Mouse (Mus musculus): ENCODE measurements around the gene Ccdc159. TPM values are rescaled to one million over a fixed set of nuclear protein-coding genes. Genes with fewer than 3 reads are reported as not detected.

Gene Ccdc159
- polyA plus RNA-seq (2015; fragmentation: Nextera tagmentation; extraction: Ambion mirVana): 5.5 and 5.9 TPM in 2 replicates

DNA sequence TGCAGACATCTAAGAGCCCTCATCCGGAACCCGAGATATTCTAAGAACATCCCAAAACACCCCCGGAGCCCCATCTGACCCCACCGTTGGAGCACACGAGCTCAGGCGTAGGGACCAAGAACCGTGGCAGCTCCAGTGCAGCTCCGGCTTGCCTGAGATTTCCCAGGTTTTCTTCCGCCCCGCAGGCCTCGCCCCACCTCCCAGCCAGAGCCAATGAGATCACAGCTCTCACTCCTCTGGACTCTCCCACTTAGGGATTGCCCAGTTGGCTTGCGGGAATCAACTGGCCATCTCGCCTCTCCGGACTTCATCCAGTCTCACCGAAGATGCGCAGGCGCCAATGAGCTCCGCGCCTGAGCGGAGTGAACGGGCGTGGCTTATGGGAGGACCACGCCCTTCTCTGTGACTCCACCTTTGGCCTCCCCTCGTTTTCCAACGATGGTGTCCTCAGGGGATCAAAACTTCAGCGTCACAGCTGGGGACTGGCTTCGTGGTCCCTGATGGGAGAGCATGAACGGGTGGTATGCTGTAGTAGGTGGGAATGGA lies at the start of gene Ccdc159, which contains the start of gene Tmem205:
Gene Ccdc159, plus strand, starts transcription at position 264 of the 546 bp plus-strand sequence.
Gene Tmem205, minus strand, starts transcription at position 349 of the 546 bp plus-strand sequence.
- peak within 1 kb of the TSS; percentile 73 for H3K4me2 ChIP-seq
- ATAC-seq (replicated peaks; ENCODE audit: low FRiP score): peak; percentile 97
- peaks cover 29% of the 10 kb centered on the region for H3K4me1 ChIP-seq
- H3K9me3 ChIP-seq (replicated peaks): no peaks in the 10 kb centered on the region
- H3K9ac ChIP-seq: peak within 1 kb of the TSS; percentile 65
- under 1% methylated on average over 28 of the region's 28 CpGs for WGBS
- peaks cover 19% of the 10 kb centered on the region for H3K36me3 ChIP-seq
- no peaks in the 10 kb centered on the region for H3K27me3 ChIP-seq
- peak within 1 kb of the TSS; percentile 79 for H3K27ac ChIP-seq
- peak within 1 kb of the TSS; percentile 62 for H3K4me3 ChIP-seq (replicated peaks)

GRCm38 (mm10) chr9:21889229-21889628 lies 38.0 kb upstream of the Ccdc159 start:
- H3K4me3 ChIP-seq (replicated peaks): no peak overlapping the region
- no peak overlapping the region for H3K4me2 ChIP-seq
- WGBS: 62% methylated on average over 3 of the region's 3 CpGs
- no peaks in the 10 kb centered on the region for H3K4me1 ChIP-seq
- no peaks in the 10 kb centered on the region for H3K36me3 ChIP-seq
- no peak overlapping the region for H3K27ac ChIP-seq
- no peak overlapping the region for H3K9ac ChIP-seq
- no peaks in the 10 kb centered on the region for H3K9me3 ChIP-seq (replicated peaks)
- ATAC-seq (replicated peaks; ENCODE audit: low FRiP score): no peak
- no peaks in the 10 kb centered on the region for H3K27me3 ChIP-seq

GRCm38 (mm10) chr9:21901223-21901820 lies 25.9 kb upstream of the Ccdc159 start:
- H3K4me1 ChIP-seq: peaks cover 4% of the 10 kb centered on the region; the same call in 1 of the 2 replicates
- H3K9ac ChIP-seq: no peak overlapping the region
- peaks cover 16% of the 10 kb centered on the region for H3K27me3 ChIP-seq
- peak overlapping the region; percentile 61 for H3K4me2 ChIP-seq
- no peaks in the 10 kb centered on the region for H3K36me3 ChIP-seq
- H3K27ac ChIP-seq: no peak overlapping the region
- 13% methylated on average over 10 of the region's 10 CpGs for WGBS
- H3K4me3 ChIP-seq (replicated peaks): peak overlapping the region; percentile 44
- no peaks in the 10 kb centered on the region for H3K9me3 ChIP-seq (replicated peaks)
- peak; percentile 77 for ATAC-seq (replicated peaks; ENCODE audit: low FRiP score)

DNA sequence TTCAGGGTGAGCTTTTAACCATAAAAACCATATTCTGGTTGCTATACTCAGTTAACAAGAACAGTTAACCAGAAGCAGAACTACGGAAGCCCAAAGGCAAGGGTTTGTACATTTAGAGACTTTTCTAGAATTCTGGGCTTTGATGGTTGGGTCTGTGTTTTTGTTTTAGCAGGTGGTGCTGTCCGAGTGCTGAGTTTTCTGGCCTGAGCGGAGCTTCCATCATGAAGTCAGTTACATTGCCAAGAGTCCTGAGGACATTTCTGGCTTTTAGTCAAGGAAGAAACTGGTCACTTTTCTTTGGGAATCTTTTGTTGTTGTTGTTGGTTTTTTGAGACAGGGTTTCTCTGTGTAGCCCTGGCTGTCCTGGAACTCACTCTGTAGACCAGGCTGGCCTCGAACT lies 23.2 kb upstream of the Ccdc159 start:
- Histone ChIP-seq H3K9me3 (replicated peaks) (no peaks in the 10 kb centered on the region), H3K4me2 (no peak overlapping the region), H3K4me1 (peaks cover 4% of the 10 kb centered on the region; the same call in 1 of the 2 replicates), H3K4me3 (replicated peaks) (no peak overlapping the region), H3K27ac (no peak overlapping the region), H3K27me3 (peaks cover 10% of the 10 kb centered on the region), H3K36me3 (no peaks in the 10 kb centered on the region), H3K9ac (no peak overlapping the region)
- no peak for ATAC-seq (replicated peaks; ENCODE audit: low FRiP score)
- 85% methylated on average over 4 of the region's 4 CpGs for WGBS

DNA sequence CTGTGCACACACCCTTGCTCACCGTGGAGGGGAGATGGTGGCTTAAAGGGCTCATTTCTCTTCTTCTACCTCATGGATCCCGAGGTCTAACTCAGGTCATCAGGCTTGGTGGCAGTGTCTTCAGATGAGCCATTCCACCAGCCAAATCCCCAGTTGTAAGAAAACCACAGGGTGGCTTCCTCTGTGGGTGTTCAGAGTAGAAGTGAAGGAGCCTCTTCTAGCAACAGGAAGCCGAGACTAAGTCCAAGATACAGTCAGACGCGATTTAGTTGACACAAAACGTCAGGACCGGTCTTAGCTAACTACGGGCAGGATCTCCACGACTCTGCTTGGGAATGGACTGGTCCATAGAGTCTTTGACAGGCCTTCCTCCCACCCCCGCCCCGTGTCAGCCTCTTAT lies 19.1 kb upstream of the Ccdc159 start:
- ATAC-seq (replicated peaks; ENCODE audit: low FRiP score): no peak
- Histone ChIP-seq H3K4me2 (no peak overlapping the region), H3K4me3 (replicated peaks) (no peak overlapping the region), H3K9me3 (replicated peaks) (no peaks in the 10 kb centered on the region), H3K27ac (no peak overlapping the region), H3K36me3 (no peaks in the 10 kb centered on the region), H3K4me1 (no peaks in the 10 kb centered on the region), H3K9ac (no peak overlapping the region), H3K27me3 (0 out of 2 replicates have a peak, but pooled peaks cover 3% of the 10 kb centered on the region)
- 80% methylated on average over 11 of the region's 11 CpGs for WGBS

DNA sequence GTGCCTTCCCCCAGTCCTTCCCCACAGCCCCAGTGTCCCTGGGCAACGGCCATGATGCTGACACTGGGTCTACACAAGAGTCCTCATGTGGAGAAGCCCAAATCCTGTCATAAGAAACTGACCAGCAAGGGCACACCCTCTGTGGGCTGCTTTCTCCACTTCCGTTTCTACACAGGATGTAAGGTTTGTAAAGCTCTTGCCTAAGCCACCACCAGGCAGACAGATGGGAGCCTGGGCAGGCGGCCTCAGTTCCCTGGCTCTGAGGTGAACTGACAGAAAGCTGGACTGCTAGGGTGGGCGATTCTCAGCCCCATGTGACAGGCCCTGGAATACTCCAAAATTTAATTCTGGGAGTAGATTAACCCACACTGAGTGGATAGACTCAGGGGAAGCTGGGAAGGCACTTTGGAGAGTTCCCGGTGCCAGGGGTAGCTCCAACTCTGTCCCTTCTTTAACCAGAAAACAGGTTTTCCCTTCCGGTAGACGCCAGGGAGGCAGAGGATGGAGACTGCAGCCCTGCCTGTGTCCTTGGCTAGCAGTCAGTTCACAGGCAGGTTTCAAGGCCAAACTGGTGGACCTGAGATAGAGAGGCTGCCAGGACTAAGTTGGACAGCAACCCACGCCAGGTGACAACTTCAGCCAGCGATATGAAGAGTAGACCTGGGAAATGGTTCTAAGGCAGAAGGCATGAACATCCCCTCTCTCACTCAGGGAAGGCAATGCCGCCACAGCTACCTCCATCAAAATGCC lies 17.6 kb upstream of the Ccdc159 start:
- no peak overlapping the region for H3K27ac ChIP-seq
- H3K4me2 ChIP-seq: no peak overlapping the region
- H3K9ac ChIP-seq: no peak overlapping the region
- no peaks in the 10 kb centered on the region for H3K9me3 ChIP-seq (replicated peaks)
- no peak overlapping the region for H3K4me3 ChIP-seq (replicated peaks)
- H3K4me1 ChIP-seq: no peaks in the 10 kb centered on the region
- H3K36me3 ChIP-seq: no peaks in the 10 kb centered on the region
- no peaks in the 10 kb centered on the region for H3K27me3 ChIP-seq
- no peak for ATAC-seq (replicated peaks; ENCODE audit: low FRiP score)
- WGBS: 76% methylated on average over 10 of the region's 10 CpGs

DNA sequence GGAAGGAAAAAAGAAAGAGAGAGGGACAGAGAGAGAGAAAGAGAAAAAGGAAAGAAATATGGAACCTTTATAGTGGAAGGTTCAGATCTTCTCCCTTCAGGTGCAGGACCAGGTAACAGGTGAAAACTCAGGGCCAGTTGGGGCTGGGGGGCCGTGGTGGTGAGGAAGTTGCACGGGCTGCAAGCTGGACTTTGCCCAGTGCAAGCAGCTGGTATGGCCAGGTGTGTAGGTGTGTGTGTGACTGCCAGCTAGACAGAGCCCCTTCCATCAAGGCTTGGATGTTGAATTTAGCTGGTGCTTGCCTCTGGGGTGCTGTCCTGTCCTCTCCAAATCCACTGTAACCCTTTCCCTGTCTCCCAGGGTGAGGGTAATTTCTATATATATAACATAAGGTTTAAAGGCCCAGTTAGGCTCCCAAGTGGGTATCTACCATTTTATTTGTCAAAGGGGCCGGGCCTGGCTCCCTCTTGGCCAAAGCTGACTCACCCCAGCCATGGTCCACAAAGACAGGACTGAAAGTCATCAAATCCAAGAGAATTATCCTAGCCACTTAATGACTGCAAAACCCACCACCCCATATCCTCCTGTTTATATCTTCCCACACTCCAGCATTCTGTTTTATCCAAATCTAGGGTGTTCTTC lies 10.3 kb upstream of the Ccdc159 start:
- Histone ChIP-seq H3K4me1 (peaks cover 16% of the 10 kb centered on the region), H3K4me3 (replicated peaks) (peak overlapping the region; percentile 66), H3K4me2 (peak overlapping the region; percentile 92), H3K9me3 (replicated peaks) (no peaks in the 10 kb centered on the region), H3K36me3 (no peaks in the 10 kb centered on the region), H3K27ac (no peak overlapping the region), H3K9ac (peak overlapping the region; percentile 48), H3K27me3 (peaks cover 21% of the 10 kb centered on the region; the same call in 1 of the 2 replicates)
- no peak for ATAC-seq (replicated peaks; ENCODE audit: low FRiP score)
- WGBS: 73% methylated on average over 3 of the region's 3 CpGs

DNA sequence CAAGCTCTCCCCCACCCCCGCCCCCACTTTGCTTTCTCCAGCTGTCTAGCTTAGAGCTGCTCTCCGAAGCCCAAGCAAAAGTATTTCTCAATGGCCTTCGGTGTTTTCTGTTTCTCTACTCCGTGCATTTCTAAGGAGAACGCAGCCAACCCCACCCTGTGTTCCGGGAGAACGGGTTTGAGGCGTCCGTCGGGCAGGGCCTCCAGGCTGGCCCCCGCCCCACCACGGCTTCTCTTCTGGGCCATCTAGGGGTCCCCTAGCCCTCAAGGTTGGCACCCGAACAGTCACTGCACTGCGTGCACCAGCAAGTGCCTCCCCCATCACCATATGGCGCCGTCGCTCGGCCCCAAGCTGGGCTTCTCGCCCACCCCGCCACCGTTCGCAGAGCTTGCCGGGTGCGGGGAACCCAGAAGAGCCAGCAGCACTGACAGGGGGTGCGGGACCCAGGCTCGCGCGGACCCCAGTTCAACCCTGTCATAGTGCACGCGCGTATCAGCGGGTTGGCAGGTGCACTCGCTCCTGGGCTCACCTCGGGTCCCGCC lies 9.7 kb upstream of the Ccdc159 start:
- Histone ChIP-seq H3K4me1 (peaks cover 16% of the 10 kb centered on the region), H3K9me3 (replicated peaks) (no peaks in the 10 kb centered on the region), H3K4me3 (replicated peaks) (peak overlapping the region; percentile 66), H3K4me2 (peak overlapping the region; percentile 92), H3K27me3 (peaks cover 21% of the 10 kb centered on the region; the same call in 1 of the 2 replicates), H3K27ac (no peak overlapping the region; the same call in 1 of the 2 replicates), H3K36me3 (no peaks in the 10 kb centered on the region), H3K9ac (peak overlapping the region; percentile 48)
- WGBS: 2% methylated on average over 35 of the region's 35 CpGs
- no peak; the same call in 1 of the 2 replicates for ATAC-seq (replicated peaks; ENCODE audit: low FRiP score)

DNA sequence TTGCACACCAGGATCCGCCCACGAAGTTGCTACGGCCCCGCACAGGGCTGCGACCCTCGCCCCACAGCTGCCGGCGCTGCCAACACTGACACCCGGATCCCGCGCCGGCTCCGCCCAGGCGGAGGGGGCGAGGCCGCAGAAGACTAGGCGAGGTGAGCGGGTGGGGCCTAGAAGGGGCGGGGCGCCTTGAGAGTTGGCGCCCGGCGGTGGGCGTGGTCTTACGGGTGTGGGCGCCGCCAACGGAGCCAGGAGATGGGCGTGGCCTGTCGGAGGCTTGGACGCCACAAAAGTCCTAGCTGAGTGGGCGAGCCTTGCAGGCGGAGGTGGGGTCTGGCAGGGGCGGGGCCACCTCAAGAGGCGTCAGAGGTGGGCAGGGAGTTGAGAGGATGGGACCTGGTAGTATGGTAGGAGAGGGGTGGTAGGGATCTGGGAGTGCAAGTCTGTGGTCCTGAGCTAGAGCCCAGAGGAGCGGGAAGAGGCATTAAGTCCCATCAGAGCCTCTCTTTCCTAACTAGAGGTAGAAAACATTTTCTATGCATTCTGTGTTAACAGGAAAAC lies 9.2 kb upstream of the Ccdc159 start, which contains the start of gene Rab3d:
Gene Rab3d, minus strand, starts transcription at position 158 of the 558 bp plus-strand sequence.
- peak within 1 kb of the TSS; percentile 48 for H3K9ac ChIP-seq
- peak; percentile 97 for ATAC-seq (replicated peaks; ENCODE audit: low FRiP score)
- peaks cover 16% of the 10 kb centered on the region for H3K4me1 ChIP-seq
- WGBS: under 1% methylated on average over 36 of the region's 36 CpGs
- peak within 1 kb of the TSS; percentile 66 for H3K4me3 ChIP-seq (replicated peaks)
- peaks cover 3% of the 10 kb centered on the region; the same call in 1 of the 2 replicates for H3K36me3 ChIP-seq
- no peak within 1 kb of the TSS; the same call in 1 of the 2 replicates for H3K27ac ChIP-seq
- no peaks in the 10 kb centered on the region for H3K9me3 ChIP-seq (replicated peaks)
- peaks cover 21% of the 10 kb centered on the region; the same call in 1 of the 2 replicates for H3K27me3 ChIP-seq
- peak within 1 kb of the TSS; percentile 92 for H3K4me2 ChIP-seq

- H3K9me3 ChIP-seq (replicated peaks): no peaks in the 10 kb centered on the region
- H3K4me3 ChIP-seq (replicated peaks): peak overlapping the region; percentile 66
- H3K4me1 ChIP-seq: peaks cover 22% of the 10 kb centered on the region
- H3K36me3 ChIP-seq: peaks cover 5% of the 10 kb centered on the region; the same call in 1 of the 2 replicates
- 23% methylated on average over 5 of the region's 5 CpGs for WGBS
- H3K27ac ChIP-seq: no peak overlapping the region
- ATAC-seq (replicated peaks; ENCODE audit: low FRiP score): no peak
- H3K27me3 ChIP-seq: peaks cover 21% of the 10 kb centered on the region; the same call in 1 of the 2 replicates
- no peak overlapping the region for H3K9ac ChIP-seq
- H3K4me2 ChIP-seq: peak overlapping the region; percentile 92
These were observed 8.4 kb upstream of the Ccdc159 start for GRCm38 (mm10) chr9:21918692-21919384.

GRCm38 (mm10) chr9:21923036-21923435 lies 4.2 kb upstream of the Ccdc159 start:
- Histone ChIP-seq H3K9me3 (replicated peaks) (no peaks in the 10 kb centered on the region), H3K4me1 (peaks cover 34% of the 10 kb centered on the region), H3K27ac (0 out of 2 replicates have a peak overlapping the region, but pooled peaks have one; percentile 71), H3K4me2 (no peak overlapping the region), H3K36me3 (peaks cover 19% of the 10 kb centered on the region), H3K4me3 (replicated peaks) (no peak overlapping the region), H3K27me3 (no peaks in the 10 kb centered on the region), H3K9ac (no peak overlapping the region)
- ATAC-seq (replicated peaks; ENCODE audit: low FRiP score): no peak
- 91% methylated on average over 4 of the region's 4 CpGs for WGBS
